Mouse (Mus musculus) stomach, embryonic 16.5 days (tissue): ENCODE measurements around the gene Snapc3. TPM values are rescaled to one million over a fixed set of nuclear protein-coding genes. Genes with fewer than 3 reads are reported as not detected.

Experiments
- polyA plus RNA-seq: library from polyadenylated mRNA; unstranded; fragments of >200 nt; fragmentation: Nextera tagmentation; extraction: Ambion mirVana; gene quantifications from 2 replicates; pipeline ENCODE4 v1.2.1, GENCODE M21; 2015

The Snapc3 gene
- polyA plus RNA-seq, 1 experiment from 2014 or later: 35.9 TPM

Other genes starting within 250 kb of the Snapc3 start
- gene Ttc39b, start 93.5 kb upstream of the Snapc3 start, polyA plus RNA-seq: 5.0 TPM in 2 replicates
- 61.7 and 72.9 TPM in 2 replicates for gene Psip1, start 68.7 kb downstream of the Snapc3 start, polyA plus RNA-seq
- gene Ccdc171, start 107.8 kb downstream of the Snapc3 start, polyA plus RNA-seq: 3.7 and 4.2 TPM in 2 replicates